Mouse (Mus musculus) forebrain, embryonic 11.5 days (tissue): ENCODE data around the gene Nkain1. TPM values are rescaled to one million over a fixed set of nuclear protein-coding genes. Genes with fewer than 3 reads are reported as not detected.

Source experiments
- polyA plus RNA-seq: library from polyadenylated mRNA; unstranded; fragments of >200 nt; fragmentation: Nextera tagmentation; extraction: Ambion mirVana; gene quantifications from 2 replicates; pipeline ENCODE4 v1.2.1, GENCODE M21; 2014

Nkain1 gene
- polyA plus RNA-seq, 1 experiment from 2014 or later, result 12.5 TPM

Other genes starting within 250 kb of the Nkain1 start
- gene Zcchc17, start 214.2 kb downstream of the Nkain1 start, polyA plus RNA-seq, result 71.0 and 77.0 TPM in 2 replicates
- gene Snrnp40, start 214.0 kb downstream of the Nkain1 start, polyA plus RNA-seq, result 214 and 238 TPM in 2 replicates
- gene Pum1, start 89.1 kb upstream of the Nkain1 start, polyA plus RNA-seq, result 122 and 131 TPM in 2 replicates
- 19.4 and 19.5 TPM in 2 replicates for gene Sdc3, start 218.4 kb upstream of the Nkain1 start, polyA plus RNA-seq